Mouse (Mus musculus) kidney, postnatal 10 days (tissue): Measurements from ENCODE around the gene Pla2r1.

Source experiments
- DNase-seq: peaks from one replicate; pipeline ENCODE4 v3.0.0; 2021; ENCODE audit warnings: mixed read lengths

The Pla2r1 gene

GRCm38 (mm10) chr2:60500583-60501116 lies 52.5 kb downstream of the Pla2r1 start:
- DNase-seq = no peak

- no peak for DNase-seq
Measured at GRCm38 (mm10) chr2:60479906-60480305, 73.2 kb downstream of the Pla2r1 start.

GRCm38 (mm10) chr2:60478778-60479177 lies 74.3 kb downstream of the Pla2r1 start:
- DNase-seq = no peak

GRCm38 (mm10) chr2:60468901-60469770 lies 84.0 kb downstream of the Pla2r1 start:
- no peak for DNase-seq

GRCm38 (mm10) chr2:60452376-60452775 lies 100.7 kb downstream of the Pla2r1 start:
- DNase-seq = no peak

- no peak for DNase-seq
Measured at GRCm38 (mm10) chr2:60451119-60451773, 101.9 kb downstream of the Pla2r1 start.

GRCm38 (mm10) chr2:60449732-60450131 lies 103.4 kb downstream of the Pla2r1 start:
- DNase-seq = no peak

GRCm38 (mm10) chr2:60444711-60445509 lies 108.2 kb downstream of the Pla2r1 start:
- peak; percentile 19 for DNase-seq

- DNase-seq = no peak
Measured at GRCm38 (mm10) chr2:60443279-60443678, 109.8 kb downstream of the Pla2r1 start.

GRCm38 (mm10) chr2:60441875-60442274 lies 111.2 kb downstream of the Pla2r1 start:
- DNase-seq = peak; percentile 12

GRCm38 (mm10) chr2:60436802-60437201 lies 116.3 kb downstream of the Pla2r1 start:
- DNase-seq = no peak

GRCm38 (mm10) chr2:60430315-60431021 lies 122.6 kb downstream of the Pla2r1 start:
- DNase-seq = no peak

- peak; percentile 82 for DNase-seq
Measured at GRCm38 (mm10) chr2:60418075-60418474, 135.0 kb downstream of the Pla2r1 start.

- no peak for DNase-seq
Measured at GRCm38 (mm10) chr2:60414334-60414733, 138.8 kb downstream of the Pla2r1 start.

GRCm38 (mm10) chr2:60413006-60413650 lies 140.0 kb downstream of the Pla2r1 start:
- DNase-seq = no peak

- no peak for DNase-seq
Measured at GRCm38 (mm10) chr2:60411181-60411580, 141.9 kb downstream of the Pla2r1 start.

GRCm38 (mm10) chr2:60409989-60410763 lies 142.9 kb downstream of the Pla2r1 start:
- no peak for DNase-seq

- no peak for DNase-seq
Measured at GRCm38 (mm10) chr2:60409194-60409593, 143.9 kb downstream of the Pla2r1 start.

- DNase-seq = no peak
Measured at GRCm38 (mm10) chr2:60407387-60407786, 145.7 kb downstream of the Pla2r1 start.

- no peak for DNase-seq
Measured at GRCm38 (mm10) chr2:60405431-60405830, 147.7 kb downstream of the Pla2r1 start.

GRCm38 (mm10) chr2:60404763-60405162 lies 148.3 kb downstream of the Pla2r1 start:
- DNase-seq = no peak
